Mouse (Mus musculus) embryonic facial prominence, embryonic 12.5 days (tissue): ENCODE data around the gene Dusp28. TPM values are rescaled to one million over a fixed set of nuclear protein-coding genes. Genes with fewer than 3 reads are reported as not detected.

Experiments used
- ATAC-seq: fragments of 200-750 bp; cut with Nextera tagmentation; 2 replicates; pipeline ENCODE4 v1.8.0; 2017; ENCODE audit not compliant: insufficient number of reproducible peaks, insufficient read depth, low FRiP score, low TSS enrichment
- H3K27ac ChIP-seq: fragments of 300-500 bp; sonication (generic); 2 replicates; pipeline ENCODE4 v1.5.1; 2016; ENCODE audit warnings: mild to moderate bottlenecking
- H3K27me3 ChIP-seq: fragments of 300-500 bp; sonication (generic); 2 replicates; pipeline ENCODE4 v1.6.1; 2016; ENCODE audit warnings: mild to moderate bottlenecking, moderate library complexity
- H3K36me3 ChIP-seq: fragments of 300-500 bp; sonication (generic); 2 replicates; pipeline ENCODE4 v1.6.1; 2016; ENCODE audit warnings: mild to moderate bottlenecking
- H3K4me1 ChIP-seq: fragments of 300-500 bp; sonication (generic); 2 replicates; pipeline ENCODE4 v1.6.1; 2016
- H3K4me2 ChIP-seq: fragments of 300-500 bp; sonication (generic); replicated peaks from 2 replicates; pipeline ENCODE4 v1.6.1; 2016; ENCODE audit warnings: mild to moderate bottlenecking, moderate library complexity
- H3K4me3 ChIP-seq: fragments of 300-500 bp; sonication (generic); 2 replicates; pipeline ENCODE4 v1.5.1; 2016; ENCODE audit warnings: mild to moderate bottlenecking
- H3K9ac ChIP-seq: fragments of 300-500 bp; sonication (generic); 2 replicates; pipeline ENCODE4 v1.6.1; 2016; ENCODE audit warnings: mild to moderate bottlenecking, moderate library complexity
- H3K9me3 ChIP-seq: fragments of 300-500 bp; sonication (generic); 2 replicates; pipeline ENCODE4 v1.6.1; 2016; ENCODE audit warnings: mild to moderate bottlenecking, moderate library complexity
- WGBS: fragments of 180-500 bp; shearing (Covaris S2); methylation state at CpG from one replicate; pipeline ENCODE4 v1.1.7; 2016; 5-methylcytosine and 5-hydroxymethylcytosine counted together
- polyA plus RNA-seq: library from polyadenylated mRNA; unstranded; fragments of >200 nt; fragmentation: Nextera tagmentation; extraction: Ambion mirVana; gene quantifications from 2 replicates; pipeline ENCODE4 v1.2.1, GENCODE M21; 2016

Dusp28 gene
- polyA plus RNA-seq = 10.8 and 10.9 TPM in 2 replicates

DNA sequence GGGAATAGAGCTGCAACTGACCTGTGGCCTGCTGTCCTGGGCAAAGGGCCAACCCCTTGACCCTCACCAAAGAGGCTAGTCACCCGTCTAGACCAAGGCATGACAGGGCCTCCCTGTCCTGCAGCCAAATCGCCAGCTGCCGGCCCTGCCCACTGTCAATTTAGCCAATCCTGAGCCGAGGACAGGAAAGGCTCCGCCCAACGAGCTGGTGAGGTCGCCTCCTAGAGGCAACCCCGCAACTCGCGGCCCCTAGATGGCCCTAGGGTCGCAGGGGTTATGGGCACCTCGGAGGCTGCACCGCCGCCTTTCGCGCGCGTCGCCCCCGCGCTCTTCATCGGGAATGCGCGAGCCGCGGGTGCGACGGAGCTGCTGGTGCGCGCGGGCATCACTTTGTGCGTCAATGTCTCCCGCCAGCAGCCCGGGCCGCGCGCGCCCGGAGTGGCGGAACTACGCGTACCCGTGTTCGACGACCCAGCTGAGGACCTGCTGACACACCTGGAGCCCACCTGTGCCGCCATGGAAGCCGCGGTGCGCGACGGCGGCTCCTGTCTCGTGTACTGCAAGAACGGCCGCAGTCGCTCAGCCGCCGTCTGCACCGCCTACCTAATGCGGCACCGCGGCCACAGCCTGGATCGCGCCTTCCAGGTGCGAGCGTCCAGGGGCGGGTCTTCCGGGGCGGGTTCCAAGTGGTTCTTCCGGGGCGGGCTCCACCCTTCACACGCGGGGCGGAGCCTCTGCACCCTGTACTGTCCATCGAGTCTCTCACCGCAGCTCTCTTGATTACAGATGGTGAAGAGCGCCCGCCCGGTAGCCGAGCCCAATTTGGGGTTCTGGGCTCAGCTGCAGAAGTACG lies at the start of gene Dusp28:
Gene Dusp28, plus strand, starts transcription at position 203 of the 853 bp plus-strand sequence.
- Histone ChIP-seq H3K4me3 (peak within 1 kb of the TSS; percentile 79), H3K27me3 (no peaks in the 10 kb centered on the region; the same call in 1 of the 2 replicates), H3K27ac (peak within 1 kb of the TSS; percentile 89), H3K4me2 (peak within 1 kb of the TSS; percentile 67), H3K9me3 (no peaks in the 10 kb centered on the region), H3K9ac (peak within 1 kb of the TSS; percentile 72), H3K4me1 (peaks cover 36% of the 10 kb centered on the region), H3K36me3 (no peaks in the 10 kb centered on the region)
- WGBS = under 1% methylated on average over 81 of the region's 81 CpGs
- peak; percentile 84 for ATAC-seq

DNA sequence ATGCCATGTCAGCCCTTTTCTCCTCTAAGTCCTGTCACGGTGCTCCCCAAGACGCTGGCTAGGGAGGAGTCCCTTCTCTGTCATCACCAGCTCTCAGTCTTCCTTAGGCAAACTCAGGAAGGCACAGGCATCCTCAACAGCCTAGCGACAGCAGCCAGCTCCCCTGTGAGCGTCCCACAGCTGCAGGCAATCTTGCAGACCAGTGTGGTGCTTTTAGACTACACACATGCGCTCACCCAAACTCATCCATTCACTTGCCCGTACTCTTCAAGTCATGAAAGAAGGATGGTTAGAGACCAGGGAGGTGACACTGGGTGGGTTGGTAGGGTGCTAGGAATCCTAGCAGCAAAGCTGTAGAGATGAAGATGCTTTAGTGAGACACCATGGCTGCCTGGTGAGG lies 45.3 kb upstream of the Dusp28 start:
- 70% methylated on average over 6 of the region's 6 CpGs for WGBS
- Histone ChIP-seq H3K9ac (no peak overlapping the region), H3K9me3 (no peaks in the 10 kb centered on the region)

DNA sequence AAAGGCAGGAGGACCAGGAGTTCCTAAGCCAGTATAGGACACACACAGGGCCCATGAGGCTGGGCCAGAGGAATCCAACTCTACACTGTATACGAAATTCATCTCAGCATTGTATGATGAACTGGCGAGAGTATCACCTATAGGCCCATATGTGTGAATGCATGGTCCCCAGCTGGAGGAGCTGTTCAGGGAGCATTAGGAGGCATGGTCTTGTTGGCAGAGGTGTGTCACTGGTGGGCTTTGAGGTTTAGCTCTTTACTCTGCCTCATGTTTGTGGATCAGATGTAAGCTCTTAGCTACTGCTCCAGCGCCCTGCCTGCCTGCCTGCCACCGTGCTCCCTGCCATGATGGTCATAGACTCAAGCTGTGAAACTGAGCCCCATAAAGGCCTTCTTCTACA lies 43.5 kb upstream of the Dusp28 start:
- Histone ChIP-seq H3K36me3 (peaks cover 20% of the 10 kb centered on the region), H3K27ac (no peak overlapping the region), H3K4me3 (no peak overlapping the region), H3K9ac (no peak overlapping the region), H3K4me1 (0 out of 2 replicates have a peak, but pooled peaks cover 5% of the 10 kb centered on the region), H3K4me2 (no peak overlapping the region), H3K27me3 (no peaks in the 10 kb centered on the region), H3K9me3 (no peaks in the 10 kb centered on the region)
- 83% methylated on average over 4 of the region's 4 CpGs for whole genome bisulfite sequencing
- ATAC-seq = no peak

More for the DNA sequence above, 45.3 kb upstream of the Dusp28 start:
- ATAC-seq = no peak
- no peak overlapping the region for H3K4me2 ChIP-seq
- peaks cover 38% of the 10 kb centered on the region for H3K36me3 ChIP-seq
- no peak overlapping the region for H3K27ac ChIP-seq
- H3K4me1 ChIP-seq = 0 out of 2 replicates have a peak, but pooled peaks cover 5% of the 10 kb centered on the region
- no peak overlapping the region for H3K4me3 ChIP-seq
- H3K27me3 ChIP-seq = no peaks in the 10 kb centered on the region

DNA sequence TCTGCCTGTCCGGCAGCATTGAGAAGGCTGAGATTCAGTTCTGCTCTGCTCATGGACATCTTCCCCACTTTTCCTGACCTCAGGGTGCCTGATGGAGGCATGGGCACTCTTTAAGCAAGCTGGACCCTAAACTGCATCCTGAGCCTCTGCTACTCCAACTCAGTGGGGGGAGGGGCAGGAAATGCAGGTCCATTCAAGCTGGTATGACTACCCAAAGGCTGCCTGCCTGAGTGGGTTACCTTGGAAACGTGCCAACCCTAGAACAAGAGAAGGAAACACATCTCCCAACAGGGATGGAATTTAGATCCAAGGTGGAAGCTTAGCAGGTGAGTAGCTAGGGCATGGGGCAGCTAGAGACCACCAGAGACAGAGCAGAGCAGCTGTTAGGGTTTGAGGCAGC lies 40.6 kb upstream of the Dusp28 start:
- Histone ChIP-seq H3K4me1 (0 out of 2 replicates have a peak, but pooled peaks cover 5% of the 10 kb centered on the region), H3K27ac (no peak overlapping the region), H3K27me3 (no peaks in the 10 kb centered on the region), H3K36me3 (no peaks in the 10 kb centered on the region), H3K9me3 (no peaks in the 10 kb centered on the region), H3K4me3 (no peak overlapping the region), H3K9ac (no peak overlapping the region), H3K4me2 (no peak overlapping the region)
- WGBS = 68% methylated on average over 2 of the region's 2 CpGs
- ATAC-seq = no peak

DNA sequence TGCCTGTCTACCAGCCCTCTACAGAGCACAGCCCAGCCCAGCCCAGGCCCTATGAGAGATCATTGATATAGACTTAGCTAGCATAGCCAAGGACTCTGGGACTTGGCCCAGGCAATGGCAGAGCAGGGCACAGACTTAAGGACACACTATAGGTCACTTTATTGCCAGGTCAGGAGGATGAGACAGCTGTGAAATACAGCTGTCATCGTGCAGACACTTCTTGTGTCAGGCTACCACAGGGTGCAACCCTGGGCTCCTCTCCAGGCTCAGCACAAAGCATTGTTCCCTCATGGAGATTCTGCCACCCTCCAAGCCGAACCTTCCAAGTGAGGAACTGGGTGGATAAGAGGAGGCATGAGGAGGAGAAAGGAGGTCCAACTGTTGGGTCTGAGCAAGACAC lies 36.8 kb upstream of the Dusp28 start:
- Histone ChIP-seq H3K4me2 (no peak overlapping the region), H3K27me3 (no peaks in the 10 kb centered on the region; the same call in 1 of the 2 replicates), H3K9me3 (no peaks in the 10 kb centered on the region), H3K9ac (no peak overlapping the region), H3K36me3 (no peaks in the 10 kb centered on the region), H3K27ac (no peak overlapping the region), H3K4me1 (0 out of 2 replicates have a peak, but pooled peaks cover 5% of the 10 kb centered on the region), H3K4me3 (no peak overlapping the region)
- no peak for ATAC-seq
- 71% methylated on average over 2 of the region's 2 CpGs for WGBS

DNA sequence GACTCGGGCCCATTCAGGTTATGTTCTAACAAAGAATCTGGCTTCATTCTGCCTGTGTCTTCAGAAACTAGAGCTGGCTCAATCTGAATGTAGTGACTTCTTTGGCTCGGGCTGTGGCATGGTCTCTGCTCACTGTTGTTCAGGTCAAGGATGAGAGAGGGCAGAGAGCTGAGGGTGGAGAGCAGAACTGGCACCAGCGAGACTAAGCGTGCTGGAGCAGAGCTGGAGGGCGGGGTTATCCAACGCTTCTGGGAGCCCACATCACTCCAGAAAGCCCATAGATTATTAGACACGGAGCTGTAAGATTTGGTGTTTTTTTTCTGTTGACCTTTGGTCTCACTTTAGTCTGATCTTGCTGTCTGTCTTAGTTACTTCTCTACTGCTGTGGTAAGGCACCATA lies 34.1 kb upstream of the Dusp28 start:
- H3K9me3 ChIP-seq = no peaks in the 10 kb centered on the region
- 86% methylated on average over 7 of the region's 7 CpGs for WGBS
- no peaks in the 10 kb centered on the region for H3K4me1 ChIP-seq
- H3K4me2 ChIP-seq = no peak overlapping the region
- H3K36me3 ChIP-seq = no peaks in the 10 kb centered on the region
- H3K9ac ChIP-seq = no peak overlapping the region
- H3K4me3 ChIP-seq = no peak overlapping the region
- H3K27ac ChIP-seq = no peak overlapping the region
- no peaks in the 10 kb centered on the region; the same call in 1 of the 2 replicates for H3K27me3 ChIP-seq
- no peak for ATAC-seq

DNA sequence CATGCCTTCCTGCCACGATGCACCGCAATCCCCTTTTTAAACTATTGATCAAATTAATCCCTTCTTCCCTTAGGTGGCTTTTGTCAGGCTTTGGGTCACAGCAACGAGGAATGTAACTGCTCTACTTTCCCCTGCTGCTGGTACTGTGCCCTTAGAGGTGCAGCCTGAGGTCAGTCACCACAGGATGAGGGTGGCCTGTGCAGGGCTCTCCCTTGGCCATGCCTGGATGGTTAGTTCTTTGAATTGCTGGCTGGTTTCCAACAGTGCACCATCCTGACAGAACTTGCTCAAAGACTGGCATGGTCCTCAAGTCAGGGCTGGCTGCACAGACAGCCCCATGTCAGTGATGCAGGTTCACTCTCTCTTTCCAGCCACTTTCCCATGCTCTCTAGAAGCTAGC lies 32.8 kb upstream of the Dusp28 start:
- Histone ChIP-seq H3K4me3 (no peak overlapping the region), H3K27me3 (no peaks in the 10 kb centered on the region; the same call in 1 of the 2 replicates), H3K4me2 (no peak overlapping the region), H3K9ac (no peak overlapping the region), H3K36me3 (no peaks in the 10 kb centered on the region), H3K27ac (no peak overlapping the region), H3K4me1 (no peaks in the 10 kb centered on the region), H3K9me3 (no peaks in the 10 kb centered on the region)
- ATAC-seq = no peak
- WGBS = 76% methylated on average over 3 of the region's 3 CpGs

DNA sequence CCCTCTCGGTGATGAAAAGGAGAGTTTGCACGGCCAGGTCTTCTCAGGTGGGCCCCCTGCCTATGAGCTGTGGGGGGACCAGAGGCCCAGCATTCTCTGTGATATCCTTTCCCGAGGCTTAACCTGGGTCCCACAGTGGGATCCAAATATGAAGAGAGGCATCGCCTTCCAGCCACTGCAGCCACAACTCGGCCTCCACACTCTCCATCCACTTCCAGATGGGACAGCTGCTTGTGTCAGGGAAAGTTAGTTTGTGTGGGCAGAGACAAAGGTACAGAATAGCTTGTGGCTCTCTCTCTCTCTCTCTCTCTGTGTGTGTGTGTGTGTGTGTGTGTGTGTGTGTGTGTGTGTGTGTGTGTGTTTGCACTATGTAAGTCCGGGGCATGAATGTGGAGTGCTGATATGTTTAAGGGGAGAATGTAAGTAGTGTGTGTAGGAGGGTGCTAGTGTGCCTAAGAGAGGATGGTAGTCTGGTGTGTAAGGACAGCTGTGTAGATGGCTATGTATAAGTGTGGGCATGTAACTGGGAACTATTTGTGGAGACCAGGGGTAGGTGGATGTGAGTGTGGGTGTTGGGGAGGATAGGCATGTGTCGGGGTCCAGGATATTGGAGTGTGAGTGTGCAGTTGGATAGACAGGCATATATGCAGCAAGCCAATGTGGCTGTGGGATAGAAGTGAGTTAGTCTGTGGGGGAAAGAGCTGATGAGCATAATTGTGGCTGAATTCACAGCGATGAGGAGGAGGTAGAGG lies 31.2 kb upstream of the Dusp28 start:
- no peak overlapping the region for H3K9ac ChIP-seq
- H3K9me3 ChIP-seq = no peaks in the 10 kb centered on the region
- H3K36me3 ChIP-seq = no peaks in the 10 kb centered on the region
- no peak overlapping the region for H3K4me2 ChIP-seq
- no peak for ATAC-seq
- no peaks in the 10 kb centered on the region; the same call in 1 of the 2 replicates for H3K27me3 ChIP-seq
- WGBS = 79% methylated on average over 8 of the region's 8 CpGs
- H3K4me1 ChIP-seq = no peaks in the 10 kb centered on the region
- no peak overlapping the region for H3K4me3 ChIP-seq
- H3K27ac ChIP-seq = no peak overlapping the region

DNA sequence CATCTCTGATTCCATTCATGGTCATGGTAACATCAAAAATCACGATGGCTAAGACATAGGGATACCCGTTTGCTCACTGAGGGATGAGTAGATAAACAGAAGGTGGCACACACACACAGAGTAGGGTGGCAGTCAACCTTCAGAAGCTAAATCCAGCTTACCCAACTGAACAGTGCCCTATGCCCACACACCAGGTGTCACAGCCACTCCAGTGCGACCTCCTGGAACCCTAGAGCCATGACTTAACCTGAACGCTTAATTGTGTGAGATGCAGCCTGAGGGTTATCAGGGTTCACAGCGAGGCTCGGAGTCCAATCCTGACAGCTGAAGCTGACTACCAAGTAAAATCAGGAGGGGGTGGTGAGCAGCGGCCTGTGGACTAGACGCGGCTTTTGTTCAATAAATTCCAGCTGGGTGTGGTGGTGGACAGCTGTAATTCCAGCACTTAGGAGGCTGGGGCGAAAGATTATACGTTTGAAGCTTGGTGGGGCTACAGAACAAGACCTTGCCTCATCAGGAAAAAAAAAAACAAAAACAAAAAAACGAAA lies 29.3 kb upstream of the Dusp28 start:
- Histone ChIP-seq H3K4me3 (no peak overlapping the region), H3K9me3 (no peaks in the 10 kb centered on the region), H3K4me1 (no peaks in the 10 kb centered on the region), H3K4me2 (no peak overlapping the region), H3K27ac (no peak overlapping the region), H3K9ac (no peak overlapping the region), H3K27me3 (0 out of 2 replicates have a peak, but pooled peaks cover 2% of the 10 kb centered on the region), H3K36me3 (no peaks in the 10 kb centered on the region)
- ATAC-seq = no peak
- 49% methylated on average over 12 of the region's 12 CpGs for WGBS

DNA sequence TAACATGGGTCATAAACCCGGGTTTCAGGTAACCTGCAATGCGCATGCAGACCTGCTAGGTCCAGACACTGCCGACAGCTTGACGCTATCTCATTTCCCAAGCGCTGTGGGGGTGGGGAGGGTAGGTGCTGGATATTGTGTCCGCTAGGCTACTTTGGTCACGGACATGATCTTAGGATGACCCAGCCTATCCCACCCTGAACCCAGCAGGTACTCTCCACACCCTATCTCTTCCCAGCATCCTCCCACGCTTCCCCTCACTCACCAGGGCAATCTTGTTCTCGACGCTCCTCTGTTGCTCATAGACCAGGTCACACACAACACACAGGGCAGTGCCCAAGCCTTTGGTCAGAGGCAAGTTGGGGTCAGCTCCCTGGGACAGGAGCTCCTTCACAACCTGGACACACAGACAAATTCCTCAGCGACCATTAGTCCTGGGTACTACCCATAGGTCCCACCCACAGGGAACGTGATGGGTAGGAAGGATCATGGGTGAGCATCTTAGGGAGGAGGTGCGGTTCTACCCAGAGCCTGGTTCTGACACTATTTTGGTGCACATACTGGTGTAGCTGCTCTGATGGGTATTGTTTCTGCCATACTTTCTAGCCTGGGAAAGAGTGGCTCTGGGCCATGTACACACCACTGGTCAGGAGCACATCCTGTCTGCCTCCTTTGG lies 28.6 kb upstream of the Dusp28 start:
- no peak for ATAC-seq
- 78% methylated on average over 13 of the region's 13 CpGs for WGBS
- H3K27ac ChIP-seq = no peak overlapping the region

DNA sequence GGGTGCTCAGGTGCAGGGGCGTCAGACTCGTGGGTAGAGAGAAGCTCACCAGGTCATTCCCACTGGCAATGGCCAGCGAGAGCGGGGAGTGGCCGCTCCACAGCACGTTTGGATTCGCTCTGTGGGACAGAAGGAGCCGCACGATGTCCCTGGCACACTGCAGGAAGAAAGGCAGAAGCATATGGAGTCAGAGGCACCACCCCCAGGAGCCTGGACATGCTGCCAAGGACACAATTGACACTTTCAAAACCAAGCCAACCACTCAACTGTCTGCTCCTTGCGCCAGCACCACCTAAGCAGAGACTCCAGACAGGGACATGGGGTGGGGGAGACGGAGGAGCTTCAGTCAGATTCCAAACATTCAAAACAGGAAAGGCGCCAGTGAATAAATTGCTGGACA lies 27.5 kb upstream of the Dusp28 start:
- Histone ChIP-seq H3K9me3 (no peaks in the 10 kb centered on the region), H3K9ac (no peak overlapping the region), H3K4me2 (no peak overlapping the region), H3K36me3 (no peaks in the 10 kb centered on the region), H3K27ac (no peak overlapping the region), H3K27me3 (0 out of 2 replicates have a peak, but pooled peaks cover 2% of the 10 kb centered on the region), H3K4me3 (no peak overlapping the region), H3K4me1 (no peaks in the 10 kb centered on the region)
- 90% methylated on average over 12 of the region's 12 CpGs for WGBS
- ATAC-seq = no peak

More for the DNA sequence above, 28.6 kb upstream of the Dusp28 start:
- H3K4me1 ChIP-seq = no peaks in the 10 kb centered on the region
- H3K4me2 ChIP-seq = no peak overlapping the region
- no peaks in the 10 kb centered on the region for H3K9me3 ChIP-seq
- no peak overlapping the region for H3K9ac ChIP-seq
- no peak overlapping the region for H3K4me3 ChIP-seq
- 0 out of 2 replicates have a peak, but pooled peaks cover 2% of the 10 kb centered on the region for H3K27me3 ChIP-seq
- H3K36me3 ChIP-seq = no peaks in the 10 kb centered on the region
